Mouse (Mus musculus) adrenal gland, adult (tissue): ENCODE results near the gene Dag1.
"Not testable (repeated sequence)": the region's sequence is repeated elsewhere in the genome, so short reads cannot be mapped to it uniquely, and the experiment has no call there.

ENCODE experiments used
- DNase-seq, 2 experiments: peaks; one replicate each; pipeline ENCODE4 v3.0.0; 2022 to 2023; ENCODE audit warnings: low spot score in 1 of 2; ENCODE audit not compliant: inconsistent age in 2 of 2

The Dag1 gene

GRCm38 (mm10) chr9:108263690-108264190, at the start of gene Dag1:
Dag1 (minus strand) TSS chr9:108263958.
- peak; percentile 99 to 100 for DNase-seq

- no peak for DNase-seq
Observed at GRCm38 (mm10) chr9:108308141-108308540, 44.4 kb upstream of the Dag1 start.

DNA sequence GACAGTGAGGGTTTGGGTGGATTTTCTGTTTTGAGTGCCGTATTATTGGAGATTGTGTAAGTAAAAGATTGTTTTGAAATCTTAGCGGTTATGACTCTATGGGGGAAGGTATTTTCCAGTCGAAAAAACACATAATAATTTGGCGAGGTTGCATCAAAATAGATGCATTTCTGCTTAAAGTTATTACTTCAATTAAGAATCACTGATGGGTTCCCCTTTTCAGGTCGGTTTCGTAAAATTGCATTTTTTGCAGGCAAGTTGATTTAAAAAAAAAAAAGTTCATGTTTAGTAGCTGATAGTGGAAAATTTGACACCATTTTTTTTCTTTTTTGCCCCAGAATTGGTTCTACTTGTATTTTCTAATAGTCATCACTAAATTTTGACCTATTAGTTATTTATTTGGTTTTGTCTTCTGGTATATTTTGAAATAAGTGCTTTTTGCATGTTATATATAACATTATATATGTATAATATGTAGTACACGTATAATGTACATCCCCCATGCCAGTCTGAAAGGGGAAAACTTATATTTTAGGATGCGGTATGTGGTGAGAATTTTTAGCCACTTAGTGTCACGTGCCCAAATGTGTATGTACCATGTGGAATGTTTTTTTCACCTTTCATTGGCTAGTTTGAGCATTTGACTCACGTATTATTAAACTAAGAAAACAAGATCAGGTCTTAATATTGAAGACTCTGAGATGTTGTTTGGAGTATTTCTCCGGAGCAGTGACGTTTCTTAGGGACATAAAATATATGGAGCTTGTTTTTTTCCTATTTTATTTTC, 43.5 kb upstream of the Dag1 start:
- DNase-seq: no peak

GRCm38 (mm10) chr9:108306571-108306980, 42.8 kb upstream of the Dag1 start:
- peak; percentile 87 to 94 for DNase-seq

DNA sequence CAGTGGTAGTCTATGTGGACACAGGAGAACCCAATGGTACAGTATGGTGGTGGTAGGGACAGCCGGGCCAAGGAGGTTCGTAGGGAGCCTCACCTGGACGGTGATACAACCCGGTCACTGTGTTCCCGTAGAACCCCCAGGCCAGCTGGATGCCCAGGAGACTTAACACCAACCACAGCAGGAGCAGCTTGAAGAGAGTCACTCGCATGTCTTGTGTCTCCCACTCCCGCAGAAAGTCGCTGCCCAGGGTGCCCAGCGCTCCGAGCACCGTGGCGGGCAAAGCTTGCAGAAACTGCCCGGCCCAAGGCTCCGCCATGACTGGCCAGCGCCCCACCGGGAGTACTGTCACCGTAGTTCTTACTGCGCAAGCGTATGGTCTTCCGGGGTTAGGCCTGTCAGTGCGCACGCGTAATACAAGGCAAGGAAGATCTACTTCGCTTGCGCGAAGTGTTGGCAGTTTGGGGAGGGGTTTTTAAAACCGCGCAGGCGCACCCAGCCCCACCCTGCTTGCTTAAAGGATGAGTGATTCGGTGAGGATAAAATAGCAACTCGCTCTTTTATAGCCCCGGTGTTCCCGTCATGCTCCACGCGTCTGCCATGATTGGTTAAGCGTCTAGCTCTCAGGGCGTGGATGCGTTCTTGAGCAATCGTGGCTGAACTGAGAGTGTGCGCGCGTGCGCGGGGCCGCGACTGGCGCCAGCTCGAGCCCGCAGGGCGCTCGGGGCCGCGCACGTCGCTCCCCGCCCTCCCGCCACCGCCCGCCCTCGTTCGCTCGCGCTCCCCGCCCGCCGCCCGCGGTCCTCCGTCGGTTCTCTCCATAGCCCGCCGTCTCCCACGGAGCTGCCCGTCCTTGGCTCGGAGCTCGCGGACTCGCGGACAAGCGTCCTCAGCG, 42.1 kb upstream of the Dag1 start, which contains the start of the genes Rhoa and Tcta:
Gene Rhoa, plus strand, starts transcription at position 501 of the 892 bp plus-strand sequence.
Gene Tcta, minus strand, starts transcription at position 532 of the 892 bp plus-strand sequence.
- peak; percentile 99 to 100 for DNase-seq

DNA sequence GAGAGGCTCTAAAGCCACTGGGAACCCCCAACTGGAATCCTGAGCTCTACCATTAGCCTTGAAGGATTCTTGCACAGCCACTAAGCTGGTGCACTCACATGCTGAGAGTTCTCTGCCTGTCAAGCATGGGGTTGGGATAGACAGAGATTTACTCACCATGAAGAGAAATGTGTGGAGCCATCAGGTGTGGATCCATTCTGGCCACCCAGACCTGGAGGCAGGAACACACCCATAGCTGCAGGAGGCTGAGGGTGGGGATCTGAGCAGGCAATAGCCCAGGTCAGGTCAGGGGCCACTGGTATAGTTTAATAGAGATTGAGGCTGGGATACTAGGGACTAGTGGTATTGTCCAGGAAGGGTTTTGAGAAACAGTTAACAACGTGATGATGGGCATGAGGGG, 41.4 kb upstream of the Dag1 start:
- peak in 1 of 2 experiments; percentile 33 for DNase-seq

DNA sequence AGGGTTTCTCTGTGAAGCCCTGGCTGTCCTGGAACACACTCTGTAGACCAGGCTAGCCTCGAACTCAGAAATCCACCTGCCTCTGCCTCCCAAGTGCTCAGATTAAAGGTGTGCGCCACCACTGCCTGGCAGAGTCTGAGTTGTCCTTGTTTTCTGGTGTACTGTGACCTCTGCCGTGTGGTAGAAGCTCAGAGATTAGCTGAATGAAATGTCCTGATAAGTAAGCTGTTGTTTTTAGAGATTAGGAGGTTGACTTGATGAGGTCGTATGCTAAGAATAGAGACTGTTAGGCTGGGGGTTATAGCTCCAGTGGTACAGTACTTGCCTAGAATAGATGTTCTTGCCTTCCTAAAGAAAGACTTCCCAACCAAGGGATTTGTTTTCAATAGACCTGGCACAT, 41.0 kb upstream of the Dag1 start:
- no peak for DNase-seq

DNA sequence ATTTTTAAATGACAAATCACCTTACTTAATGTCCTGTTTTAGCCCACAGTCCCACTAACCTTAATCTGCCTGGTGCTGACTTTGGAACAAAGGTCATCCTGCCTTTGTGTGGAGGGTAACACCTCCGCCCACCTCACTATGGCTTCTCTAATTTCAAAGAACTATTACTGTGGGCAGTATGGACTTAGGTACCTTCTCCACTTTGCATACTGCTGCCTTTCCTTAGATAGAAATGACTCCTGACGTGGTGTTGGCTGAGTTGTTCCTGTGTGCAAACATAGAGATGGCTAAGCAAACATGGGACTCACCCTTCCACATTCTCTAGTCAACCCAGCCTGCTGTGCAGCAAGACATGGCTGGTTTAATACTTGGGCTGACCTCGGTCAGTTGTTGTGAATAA, 38.1 kb upstream of the Dag1 start:
- no peak for DNase-seq

GRCm38 (mm10) chr9:108296453-108297355, 32.9 kb upstream of the Dag1 start, which contains the start of gene Amt:
Amt (plus strand) TSS chr9:108296853.
- no peak for DNase-seq

- no peak for DNase-seq
Observed at GRCm38 (mm10) chr9:108290773-108291172, 27.0 kb upstream of the Dag1 start.

DNA sequence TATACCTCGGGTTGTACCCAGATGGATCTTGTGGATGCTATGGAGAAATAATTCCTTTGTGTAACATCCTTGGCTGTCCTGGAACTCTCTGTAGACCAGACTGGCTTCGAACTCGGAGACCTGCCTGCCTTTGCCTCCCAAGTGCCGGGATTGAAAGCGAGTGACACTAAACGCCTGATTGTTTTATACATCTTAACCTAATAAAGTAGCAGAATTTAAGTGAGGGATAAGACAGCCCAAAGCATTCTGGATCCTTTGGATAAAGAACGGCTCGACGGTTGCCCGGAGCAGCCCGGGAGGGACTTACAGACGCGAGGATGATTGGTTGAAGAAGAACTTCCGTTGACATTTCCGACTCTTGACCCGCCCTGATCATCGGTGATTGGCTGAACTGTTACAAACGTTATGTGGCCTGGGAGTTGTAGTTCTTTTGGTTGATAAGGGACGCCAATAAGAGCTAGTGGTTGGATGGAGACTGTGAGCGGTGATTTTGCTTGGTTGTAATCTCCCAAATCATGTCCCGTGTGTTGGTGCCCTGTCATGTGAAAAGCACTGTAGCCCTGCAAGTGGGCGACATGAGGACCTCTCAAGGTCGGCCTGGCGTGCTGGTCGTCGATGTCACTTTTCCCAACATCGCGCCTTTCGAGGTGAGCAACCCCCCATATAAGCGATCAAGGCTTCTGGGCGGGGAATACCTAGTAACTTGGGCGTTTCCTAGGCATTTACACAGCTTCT, 26.4 kb upstream of the Dag1 start, which contains the start of gene Nicn1:
Gene Nicn1, plus strand, starts transcription at position 414 of the 735 bp plus-strand sequence.
- peak; percentile 92 to 97 for DNase-seq

GRCm38 (mm10) chr9:108289347-108289746, 25.6 kb upstream of the Dag1 start:
- no peak for DNase-seq

DNA sequence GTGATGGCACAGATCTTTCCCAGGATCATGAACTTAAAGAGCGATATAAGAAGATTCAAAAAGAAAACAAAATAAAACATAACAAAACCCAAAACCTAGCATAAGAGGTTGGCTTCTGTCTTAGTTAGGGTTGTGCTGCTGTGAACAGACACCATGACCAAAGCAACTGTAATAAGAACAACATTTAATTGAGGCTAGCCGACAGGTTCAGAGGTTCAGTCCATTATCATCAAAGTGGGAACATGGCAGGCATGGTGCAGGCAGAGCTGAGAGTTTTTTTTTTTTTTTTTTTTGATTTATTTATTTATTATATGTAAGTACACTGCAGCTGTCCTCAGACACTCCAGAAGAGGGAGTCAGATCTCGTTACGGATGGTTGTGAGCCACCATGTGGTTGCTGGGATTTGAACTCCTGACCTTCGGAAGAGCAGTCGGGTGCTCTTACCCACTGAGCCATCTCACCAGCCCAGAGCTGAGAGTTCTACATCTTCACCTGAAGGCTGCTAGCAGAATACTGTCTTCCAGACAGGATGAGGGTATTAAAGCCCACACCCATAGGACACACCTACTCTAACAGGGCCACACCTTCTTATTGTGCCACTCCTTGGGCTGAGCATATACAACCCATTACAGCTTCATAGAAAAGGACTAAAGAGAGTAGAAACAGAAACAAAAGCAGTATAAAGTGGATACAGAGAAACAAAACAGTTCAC, 23.9 kb upstream of the Dag1 start:
- not testable (repeated sequence) for DNase-seq

DNA sequence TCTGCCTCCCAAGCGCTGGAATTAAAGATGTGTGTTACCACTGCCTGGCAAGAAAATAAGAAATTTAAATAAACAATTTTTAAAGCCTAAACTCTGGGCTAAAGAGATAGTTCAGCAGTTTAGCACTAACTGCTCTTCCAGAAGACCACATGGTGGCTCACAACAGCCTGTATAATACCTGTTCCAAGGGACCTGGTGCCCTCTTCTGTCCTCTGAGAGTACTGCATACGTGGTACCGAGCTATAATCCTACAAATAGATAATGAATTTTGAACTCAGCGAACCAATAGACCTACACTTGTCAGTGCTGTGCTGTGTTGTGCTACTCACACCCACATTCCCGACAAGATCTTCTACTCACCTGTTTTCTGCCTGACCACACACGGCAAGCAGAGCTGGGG, 20.7 kb upstream of the Dag1 start:
- DNase-seq: peak; percentile 67 to 92

DNA sequence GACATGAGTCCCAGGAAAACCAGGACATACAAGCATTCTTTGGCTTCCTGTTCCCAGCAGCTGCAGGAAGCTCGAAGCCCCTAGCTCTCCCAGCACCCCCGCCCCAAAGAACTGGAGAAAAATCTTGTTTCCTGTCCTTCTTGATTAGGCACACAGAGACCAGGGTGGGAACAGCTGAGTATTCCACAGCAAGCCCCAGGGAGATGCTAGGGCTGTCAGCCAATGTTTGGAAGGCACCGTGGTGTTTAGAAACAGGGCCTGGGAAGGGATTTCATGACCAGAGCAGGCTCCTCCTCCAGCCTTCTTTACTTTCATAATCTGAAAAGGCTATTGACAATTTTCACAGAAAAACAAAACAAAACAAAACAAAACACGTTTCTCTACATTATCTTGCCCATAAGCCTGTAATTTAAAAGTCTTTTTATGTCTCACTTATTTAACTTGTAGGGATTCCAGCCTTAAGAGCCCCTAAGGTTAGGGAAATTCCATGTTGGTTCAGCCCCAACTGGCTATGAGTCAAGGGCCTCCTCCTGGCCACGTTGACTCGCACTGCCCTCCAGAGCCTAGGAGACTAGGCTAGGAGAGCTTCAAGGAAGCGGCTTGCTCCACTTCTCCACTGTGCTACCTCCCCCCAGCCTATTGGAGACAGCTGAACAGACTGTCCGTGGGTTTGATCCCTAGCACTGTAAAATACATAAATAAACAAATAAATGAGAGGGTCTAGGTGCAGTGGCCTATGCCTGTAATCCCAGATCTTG, 16.5 kb upstream of the Dag1 start:
- DNase-seq: peak; percentile 55 to 90

DNA sequence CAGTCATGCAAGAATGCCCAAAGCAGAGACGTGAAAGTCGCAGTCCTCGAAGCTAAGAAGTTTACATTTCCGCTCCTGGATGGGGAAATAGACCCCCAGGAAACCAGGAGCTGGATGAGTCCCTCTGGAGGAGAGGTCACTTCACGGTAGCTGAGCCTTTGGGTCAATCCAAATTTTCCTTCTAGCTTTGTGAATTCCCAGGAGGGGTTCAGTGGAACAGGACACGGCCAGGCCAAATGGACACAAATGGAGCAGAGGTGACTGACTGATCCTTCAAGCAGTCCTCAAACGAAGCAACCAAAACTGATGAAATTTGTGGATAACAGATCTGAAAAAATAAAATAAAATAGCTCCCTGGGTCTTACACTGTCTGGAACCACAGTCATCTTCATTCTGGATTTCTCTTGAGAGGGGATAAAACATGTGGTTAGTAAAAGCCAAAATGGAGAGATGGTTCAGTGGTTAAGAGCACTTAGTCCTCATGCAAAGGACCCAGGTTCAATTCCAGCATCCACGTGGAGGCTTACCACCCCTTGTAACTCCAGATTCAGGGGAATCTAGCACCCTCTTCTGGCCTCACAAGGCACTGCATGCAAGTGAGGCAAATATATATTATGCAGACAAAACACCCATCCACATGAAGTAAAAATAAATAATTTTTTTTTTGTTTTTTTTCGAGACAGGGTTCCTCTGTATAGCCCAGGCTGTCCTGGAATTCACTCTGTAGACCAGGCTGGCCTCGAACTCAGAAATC, 15.1 kb upstream of the Dag1 start:
- DNase-seq: peak; percentile 50 to 81

- no peak for DNase-seq
Observed at GRCm38 (mm10) chr9:108275331-108275659, 11.5 kb upstream of the Dag1 start.
